Mouse (Mus musculus) stomach, postnatal 0 days (tissue): Measurements from ENCODE around the gene Plekhg6.

Source experiments
- CTCF ChIP-seq: IDR thresholded peaks from 2 replicates; pipeline ENCODE4 v1.5.1; 2016; ENCODE audit warnings: antibody characterized with exemption, low read depth, mild to moderate bottlenecking, moderate library complexity
- EP300 ChIP-seq: optimal IDR thresholded peaks from 2 replicates; pipeline ENCODE3; 2016; ENCODE audit warnings: antibody characterized with exemption

DNA sequence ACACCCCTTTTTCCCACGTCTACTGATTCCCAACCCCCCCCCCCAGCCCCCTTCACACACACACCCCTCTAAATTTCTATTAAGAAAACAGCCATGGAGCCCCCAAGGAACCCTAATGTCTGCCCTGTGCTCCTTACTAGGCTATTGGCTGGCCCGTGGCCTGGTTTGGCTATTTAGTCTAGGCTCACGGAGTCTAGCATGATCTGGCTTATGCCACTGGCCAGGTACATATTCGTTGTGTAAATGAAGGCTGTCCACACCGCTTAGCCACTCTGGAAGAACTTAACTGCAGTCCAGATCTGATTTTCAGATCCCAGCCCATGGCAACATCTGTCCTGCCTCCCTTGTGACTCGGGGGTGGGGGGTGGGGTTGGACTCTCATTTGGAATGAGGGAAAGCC is 65.8 kb downstream of the Plekhg6 start:
- no peak for TF ChIP-seq CTCF
- no peak for TF ChIP-seq EP300
